Mouse (Mus musculus) T-helper 17 cell (primary cell): ENCODE results near the gene V1rd19.

Experiments used
- in situ Hi-C, 2 experiments: fragments of 300-600 bp; cut with MboI, MseI; formaldehyde crosslinking; loops; 1 replicate in 1 of 2; 2 replicates in 1 of 2; pipeline ENCODE4 v1.15.1; 2025; ENCODE audit warnings: high pct_unique_total_duplicates in 2 of 2

V1rd19 gene

DNA sequence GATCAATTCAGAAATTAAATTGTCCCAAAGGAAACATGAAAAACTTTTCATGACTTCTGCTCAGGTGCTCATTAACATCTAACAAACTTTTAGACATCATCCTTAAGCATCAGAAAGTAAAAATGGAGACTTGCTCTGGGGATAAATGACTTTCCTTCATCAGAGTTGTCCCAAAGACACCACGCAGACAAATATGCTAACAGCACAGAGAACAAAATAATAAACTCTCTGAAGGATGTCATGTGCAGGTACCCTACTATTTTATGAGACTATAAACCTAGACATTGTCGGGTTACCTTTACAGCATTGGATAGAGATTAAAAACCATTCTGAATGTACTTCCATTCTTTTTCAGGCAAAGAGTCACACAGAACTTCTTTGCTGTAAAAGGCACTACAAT is at the start of gene V1rd19:
TSS of gene V1rd19 (plus strand) at position 301 of the 400 bp plus-strand sequence.
- in situ Hi-C loops, result no loop called here

DNA sequence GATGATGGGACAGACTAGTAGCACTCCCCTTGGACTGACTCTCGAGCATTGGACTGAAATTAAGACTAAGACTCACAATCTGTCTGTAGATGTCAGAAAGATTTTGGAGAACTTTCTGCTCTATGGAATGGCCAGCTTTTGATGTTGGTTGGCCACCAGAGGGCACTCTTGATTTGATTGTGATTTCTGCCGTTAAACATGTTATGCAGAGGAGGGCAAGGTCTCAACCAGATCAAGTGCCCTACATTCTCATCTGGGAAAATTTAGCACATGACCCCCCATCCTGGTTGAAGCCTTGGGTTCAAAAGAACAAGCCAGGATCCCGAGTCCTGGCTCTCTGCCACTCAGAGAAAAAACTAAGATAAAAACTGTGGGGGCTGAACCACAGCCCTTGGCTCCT is 33.4 kb upstream of the V1rd19 start:
- in situ Hi-C loops, result loop anchor here (5.0 to 25.0 kb wide), 4 partner anchors 169 to 389 kb away; partner anchors contain the start of genes Zfp114 (in 1 of the 2) and Zfp235 (in 1 of the 2)

DNA sequence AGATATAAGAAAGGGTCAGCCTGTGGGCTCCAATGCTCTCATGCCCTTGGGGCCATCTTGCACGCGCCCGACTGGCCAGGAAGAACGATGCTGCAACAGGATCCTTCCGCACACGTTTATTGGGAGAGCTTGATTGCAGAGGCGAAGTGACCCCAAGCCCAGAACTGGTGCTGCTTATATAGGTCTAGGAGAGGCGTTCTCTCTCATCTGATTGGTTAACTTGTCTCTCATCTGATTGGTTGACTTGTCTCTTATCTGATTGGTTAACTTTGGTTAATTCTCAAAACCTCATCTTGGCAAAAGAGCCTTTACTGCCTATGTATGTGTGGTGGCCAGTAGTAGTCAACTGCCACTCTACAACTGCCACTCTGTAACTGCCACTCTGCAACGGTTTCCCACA is 27.2 kb upstream of the V1rd19 start, which contains the start of gene Vmn1r181:
TSS of gene Vmn1r181 (plus strand) at position 301 of the 400 bp plus-strand sequence.
- in situ Hi-C loops, result loop anchor here in 1 of 2 experiments (5.0 to 25.0 kb wide), 2 partner anchors 98 to 163 kb away; partner anchors contain the start of gene Zfp235

DNA sequence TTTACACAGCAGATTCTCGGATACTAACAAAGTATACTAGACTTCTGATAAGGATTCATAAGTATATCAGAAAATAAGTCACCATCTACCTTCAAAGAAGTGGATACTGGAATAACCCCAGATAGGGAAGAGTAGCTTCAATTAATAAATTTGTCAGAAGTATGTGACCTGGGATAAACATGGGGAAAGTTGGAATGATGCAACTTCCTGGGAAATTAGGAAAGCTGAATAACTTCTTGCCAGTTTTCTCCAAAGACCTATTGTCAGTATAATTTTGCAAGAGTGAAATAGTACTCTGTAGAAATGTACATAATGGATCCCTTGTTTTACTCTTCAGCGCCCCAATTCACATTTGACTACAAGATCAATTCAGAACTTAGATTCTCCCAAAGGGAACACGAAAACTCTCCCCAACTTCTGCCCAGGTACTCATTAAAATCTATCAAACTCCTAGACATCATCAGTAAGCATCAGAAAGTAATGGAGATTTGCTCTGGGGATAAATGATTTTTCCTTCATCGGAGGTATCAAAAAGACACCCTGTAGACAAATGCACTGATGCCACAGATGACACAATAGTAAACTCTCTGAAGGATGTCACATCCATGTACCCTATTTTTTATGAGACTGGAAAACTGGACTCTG is 51.3 kb downstream of the V1rd19 start, which contains the start of gene Vmn1r183:
TSS of gene Vmn1r183 (plus strand) at position 595 of the 645 bp plus-strand sequence.
- in situ Hi-C loops, result no loop called here
